Mouse (Mus musculus): Measurements from ENCODE around the gene Usp38. TPM values are rescaled to one million over a fixed set of nuclear protein-coding genes. Genes with fewer than 3 reads are reported as not detected.
A peak's percentile ranks its signal among the peaks of the same experiment; 100 is the strongest.

Usp38 gene
- polyA plus RNA-seq, 1 experiment, result 6.4 TPM

DNA sequence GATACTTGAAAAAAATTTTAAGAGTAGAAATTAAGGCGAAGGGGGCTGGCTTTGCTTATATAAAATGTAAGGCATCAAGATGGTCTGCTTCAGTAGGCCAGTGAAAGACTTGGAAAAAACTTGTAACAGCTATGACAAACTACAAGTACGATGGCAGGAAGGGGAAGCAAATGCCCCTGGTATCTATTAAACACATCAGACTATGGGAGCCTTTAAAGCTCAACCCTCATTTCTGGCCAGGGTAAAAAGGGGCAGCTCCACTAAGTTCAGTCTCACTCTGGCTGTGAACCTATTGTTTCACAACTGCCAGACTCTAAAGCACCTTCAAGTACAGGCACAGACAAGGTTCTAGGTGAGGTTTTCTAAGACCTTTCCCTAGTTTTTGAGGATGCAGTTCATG is 2.0 kb downstream of the Usp38 start:
- DNase-seq, result no peak
- H3K4me1 ChIP-seq (ENCODE audit: control insufficient read depth, insufficient read depth, low read length), result peaks cover 8% of the 10 kb centered on the region; the same call in 1 of the 2 replicates
- no peaks in the 10 kb centered on the region for H3K27me3 ChIP-seq (replicated peaks; ENCODE audit: control insufficient read depth, insufficient read depth, low read length)
- peak overlapping the region; percentile 37 for H3K4me3 ChIP-seq (ENCODE audit: insufficient read depth, low read depth, low read length)
- WGBS, result 41% methylated on average over 2 of the region's 2 CpGs
- no peak overlapping the region for H3K27ac ChIP-seq (ENCODE audit: insufficient read depth, low read depth, low read length)
- TF ChIP-seq POLR2A (IDR thresholded peaks at IDR 0.05; ENCODE audit: low read depth, low read length) (no peak), CTCF (conservative IDR thresholded peaks at IDR 0.05; ENCODE audit: insufficient read depth, insufficient read length, low read depth, low read length) (no peak)
- peaks cover 3% of the 10 kb centered on the region; the same call in 1 of the 2 replicates for H3K36me3 ChIP-seq (ENCODE audit: control insufficient read depth, insufficient read depth, low read length)

- TF ChIP-seq CTCF (conservative IDR thresholded peaks at IDR 0.05; ENCODE audit: insufficient read depth, insufficient read length, low read depth, low read length), result no peak
- no peak for TF ChIP-seq POLR2A (IDR thresholded peaks at IDR 0.05; ENCODE audit: low read depth, low read length)
- DNase-seq, result no peak
- H3K4me3 ChIP-seq (ENCODE audit: insufficient read depth, low read depth, low read length), result peak overlapping the region; percentile 42; the same call in 1 of the 2 replicates
- WGBS, result 47% methylated on average over 4 of the region's 4 CpGs
- peaks cover 3% of the 10 kb centered on the region; the same call in 1 of the 2 replicates for H3K36me3 ChIP-seq (ENCODE audit: control insufficient read depth, insufficient read depth, low read length)
- no peaks in the 10 kb centered on the region for H3K27me3 ChIP-seq (replicated peaks; ENCODE audit: control insufficient read depth, insufficient read depth, low read length)
- H3K4me1 ChIP-seq (ENCODE audit: control insufficient read depth, insufficient read depth, low read length), result peaks cover 8% of the 10 kb centered on the region; the same call in 1 of the 2 replicates
- H3K27ac ChIP-seq (ENCODE audit: insufficient read depth, low read depth, low read length), result no peak overlapping the region
These were observed 2.6 kb downstream of the Usp38 start for GRCm38 (mm10) chr8:81012031-81012560.

- TF ChIP-seq CTCF (conservative IDR thresholded peaks at IDR 0.05; ENCODE audit: insufficient read depth, insufficient read length, low read depth, low read length) (no peak), POLR2A (IDR thresholded peaks at IDR 0.05; ENCODE audit: low read depth, low read length) (no peak)
- WGBS, result 82% methylated on average over 5 of the region's 5 CpGs
- peaks cover 8% of the 10 kb centered on the region; the same call in 1 of the 2 replicates for H3K4me1 ChIP-seq (ENCODE audit: control insufficient read depth, insufficient read depth, low read length)
- no peak overlapping the region for H3K27ac ChIP-seq (ENCODE audit: insufficient read depth, low read depth, low read length)
- H3K27me3 ChIP-seq (replicated peaks; ENCODE audit: control insufficient read depth, insufficient read depth, low read length), result no peaks in the 10 kb centered on the region
- H3K4me3 ChIP-seq (ENCODE audit: insufficient read depth, low read depth, low read length), result no peak overlapping the region
- peaks cover 5% of the 10 kb centered on the region for H3K36me3 ChIP-seq (ENCODE audit: control insufficient read depth, insufficient read depth, low read length)
- DNase-seq, result no peak
These were observed 4.3 kb downstream of the Usp38 start for GRCm38 (mm10) chr8:81010386-81010785.

DNA sequence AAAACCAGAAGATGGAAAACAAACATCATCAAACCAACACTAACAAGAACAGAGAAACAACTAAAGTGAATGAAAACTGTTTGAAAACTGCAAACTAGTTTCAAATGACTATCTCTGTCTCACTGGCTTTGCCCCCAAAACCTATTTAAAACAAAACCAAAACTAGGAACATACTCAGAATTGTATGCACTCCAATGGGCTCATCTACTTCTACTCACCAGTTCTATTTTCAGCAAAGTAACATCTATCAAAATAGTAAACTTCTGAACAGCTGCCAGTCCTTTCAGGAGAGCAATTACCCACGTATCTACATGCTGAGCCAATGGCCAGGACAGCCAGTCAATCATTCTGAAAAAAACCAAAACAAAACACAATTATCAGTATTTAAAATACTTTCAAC is 9.6 kb downstream of the Usp38 start:
- H3K4me3 ChIP-seq (ENCODE audit: insufficient read depth, low read depth, low read length), result no peak overlapping the region
- no peak overlapping the region for H3K27ac ChIP-seq (ENCODE audit: insufficient read depth, low read depth, low read length)
- 56% methylated on average over 1 of the region's 1 CpGs for WGBS
- peaks cover 14% of the 10 kb centered on the region for H3K36me3 ChIP-seq (ENCODE audit: control insufficient read depth, insufficient read depth, low read length)
- DNase-seq, result no peak
- H3K27me3 ChIP-seq (replicated peaks; ENCODE audit: control insufficient read depth, insufficient read depth, low read length), result no peaks in the 10 kb centered on the region
- no peak for TF ChIP-seq POLR2A (IDR thresholded peaks at IDR 0.05; ENCODE audit: low read depth, low read length)
- no peak for TF ChIP-seq CTCF (conservative IDR thresholded peaks at IDR 0.05; ENCODE audit: insufficient read depth, insufficient read length, low read depth, low read length)
- no peaks in the 10 kb centered on the region for H3K4me1 ChIP-seq (ENCODE audit: control insufficient read depth, insufficient read depth, low read length)

DNA sequence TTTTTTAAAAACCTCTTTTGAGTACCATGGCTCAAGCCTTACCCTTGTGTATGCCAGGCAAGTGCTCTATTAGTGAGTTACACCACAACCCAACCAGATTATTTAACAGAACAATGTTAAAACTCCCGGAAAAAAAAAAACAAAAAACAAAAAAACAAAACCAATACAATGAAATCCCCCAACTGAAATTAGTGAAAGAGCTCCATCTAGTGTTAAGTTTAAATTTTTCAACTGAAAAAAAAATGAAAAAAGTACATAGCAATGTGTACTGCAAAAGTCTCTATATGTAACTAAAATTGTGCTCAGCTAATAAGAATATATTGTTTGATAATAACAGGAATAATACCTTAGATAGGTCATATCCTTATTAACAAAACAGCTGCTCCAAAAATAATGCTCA is 18.1 kb downstream of the Usp38 start:
- peaks cover 13% of the 10 kb centered on the region; the same call in 1 of the 2 replicates for H3K36me3 ChIP-seq (ENCODE audit: control insufficient read depth, insufficient read depth, low read length)
- 3% methylated on average over 1 of the region's 1 CpGs for WGBS
- peaks cover 4% of the 10 kb centered on the region; the same call in 1 of the 2 replicates for H3K4me1 ChIP-seq (ENCODE audit: control insufficient read depth, insufficient read depth, low read length)
- no peak for DNase-seq
- no peak overlapping the region for H3K4me3 ChIP-seq (ENCODE audit: insufficient read depth, low read depth, low read length)
- TF ChIP-seq CTCF (conservative IDR thresholded peaks at IDR 0.05; ENCODE audit: insufficient read depth, insufficient read length, low read depth, low read length) (no peak), POLR2A (IDR thresholded peaks at IDR 0.05; ENCODE audit: low read depth, low read length) (no peak)
- no peak overlapping the region for H3K27ac ChIP-seq (ENCODE audit: insufficient read depth, low read depth, low read length)
- no peaks in the 10 kb centered on the region for H3K27me3 ChIP-seq (replicated peaks; ENCODE audit: control insufficient read depth, insufficient read depth, low read length)

DNA sequence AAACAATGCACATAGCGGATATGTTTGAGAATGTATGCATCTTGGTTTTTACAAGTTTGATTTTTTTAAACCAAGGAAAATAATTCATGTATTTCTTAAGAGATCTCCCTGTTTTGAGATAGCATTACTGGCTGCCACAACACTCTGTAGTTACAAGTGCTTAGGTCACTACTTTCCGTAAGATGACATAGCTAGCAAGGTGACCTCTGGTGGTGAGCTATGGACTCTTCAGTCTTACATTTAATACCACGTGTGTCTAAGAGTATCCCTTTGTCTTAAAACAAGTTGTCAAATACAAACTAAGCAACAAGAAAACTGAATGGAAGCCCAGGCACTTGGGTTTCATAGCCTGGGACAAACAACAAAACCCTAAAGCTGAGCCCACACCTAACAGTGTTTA is 22.8 kb downstream of the Usp38 start:
- Histone ChIP-seq H3K36me3 (ENCODE audit: control insufficient read depth, insufficient read depth, low read length) (peaks cover 7% of the 10 kb centered on the region; the same call in 1 of the 2 replicates), H3K27me3 (replicated peaks; ENCODE audit: control insufficient read depth, insufficient read depth, low read length) (no peaks in the 10 kb centered on the region), H3K4me3 (ENCODE audit: insufficient read depth, low read depth, low read length) (no peak overlapping the region), H3K27ac (ENCODE audit: insufficient read depth, low read depth, low read length) (no peak overlapping the region), H3K4me1 (ENCODE audit: control insufficient read depth, insufficient read depth, low read length) (peaks cover 4% of the 10 kb centered on the region; the same call in 1 of the 2 replicates)
- peak; percentile 65 for DNase-seq
- no peak for TF ChIP-seq POLR2A (IDR thresholded peaks at IDR 0.05; ENCODE audit: low read depth, low read length)
- TF ChIP-seq CTCF (conservative IDR thresholded peaks at IDR 0.05; ENCODE audit: insufficient read depth, insufficient read length, low read depth, low read length), result no peak
- 41% methylated on average over 3 of the region's 3 CpGs for WGBS

DNA sequence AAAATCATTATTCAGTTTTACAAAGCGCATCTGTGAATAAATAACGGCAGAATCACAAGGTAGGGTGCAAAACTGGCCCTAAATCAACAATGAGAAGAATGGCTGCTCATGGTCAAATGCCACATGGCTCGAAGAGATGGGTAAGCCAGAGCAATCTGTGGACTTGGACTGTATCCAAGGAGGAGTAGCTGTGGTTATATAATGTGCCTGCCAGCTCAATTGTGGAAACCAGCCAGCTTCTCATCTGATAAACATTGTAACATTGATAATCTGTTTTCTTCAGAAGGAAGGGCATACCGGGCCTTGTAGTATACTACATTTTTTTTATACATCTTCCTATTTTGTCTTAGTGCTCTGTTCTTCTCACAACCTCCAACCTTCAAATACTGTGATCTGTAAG is 31.9 kb downstream of the Usp38 start:
- WGBS, result 38% methylated on average over 4 of the region's 4 CpGs
- Histone ChIP-seq H3K27me3 (replicated peaks; ENCODE audit: control insufficient read depth, insufficient read depth, low read length) (no peaks in the 10 kb centered on the region), H3K27ac (ENCODE audit: insufficient read depth, low read depth, low read length) (no peak overlapping the region), H3K4me3 (ENCODE audit: insufficient read depth, low read depth, low read length) (no peak overlapping the region), H3K36me3 (ENCODE audit: control insufficient read depth, insufficient read depth, low read length) (no peaks in the 10 kb centered on the region; the same call in 1 of the 2 replicates), H3K4me1 (ENCODE audit: control insufficient read depth, insufficient read depth, low read length) (peaks cover 3% of the 10 kb centered on the region; the same call in 1 of the 2 replicates)
- no peak for TF ChIP-seq POLR2A (IDR thresholded peaks at IDR 0.05; ENCODE audit: low read depth, low read length)
- TF ChIP-seq CTCF (conservative IDR thresholded peaks at IDR 0.05; ENCODE audit: insufficient read depth, insufficient read length, low read depth, low read length), result no peak
- DNase-seq, result peak; percentile 59
